Mouse (Mus musculus) neural tube, embryonic 11.5 days (tissue): ENCODE measurements at regions not wholly inside any gene's neighbourhood (a gene's known extent, or its start where the extent isn't known, plus 50 kb on each side); places are given as distances from the start of the nearest gene placed in this dataset.

Experiments
- ATAC-seq: fragments of 200-750 bp; cut with Nextera tagmentation; 2 replicates; pipeline ENCODE4 v1.8.0; 2017; ENCODE audit warnings: moderate number of reproducible peaks, mild to moderate bottlenecking, moderate TSS enrichment, moderate library complexity; ENCODE audit not compliant: insufficient read depth, low FRiP score, low TSS enrichment
- DNase-seq: peaks from one replicate; pipeline ENCODE4 v3.0.0-alpha.2; 2015; ENCODE audit warnings: low spot score
- H3K27ac ChIP-seq: fragments of 300-500 bp; sonication (generic); 2 replicates; pipeline ENCODE4 v1.5.1; 2014; ENCODE audit warnings: low read depth, mild to moderate bottlenecking, low read length
- H3K27me3 ChIP-seq: fragments of 300-500 bp; sonication (generic); 2 replicates; pipeline ENCODE4 v1.6.1; 2014; ENCODE audit warnings: mild to moderate bottlenecking, low read length, mixed read lengths; ENCODE audit not compliant: control insufficient read depth, insufficient read depth
- H3K36me3 ChIP-seq: fragments of 300-500 bp; sonication (generic); 2 replicates; pipeline ENCODE4 v1.6.1; 2014; ENCODE audit warnings: mild to moderate bottlenecking, low read length, moderate library complexity, mixed read lengths; ENCODE audit not compliant: control insufficient read depth, insufficient read depth
- H3K4me1 ChIP-seq: fragments of 300-500 bp; sonication (generic); 2 replicates; pipeline ENCODE4 v1.6.1; 2014; ENCODE audit warnings: low read length, mixed read lengths; ENCODE audit not compliant: control insufficient read depth, insufficient read depth
- H3K4me2 ChIP-seq: fragments of 300-500 bp; sonication (generic); 2 replicates; pipeline ENCODE4 v1.6.1; 2014; ENCODE audit warnings: low read depth, mild to moderate bottlenecking, moderate library complexity
- H3K4me3 ChIP-seq: fragments of 300-500 bp; sonication (generic); 2 replicates; pipeline ENCODE4 v1.5.1; 2014; ENCODE audit warnings: low read depth, low read length
- H3K9ac ChIP-seq: fragments of 300-500 bp; sonication (generic); 2 replicates; pipeline ENCODE4 v1.6.1; 2014; ENCODE audit warnings: mild to moderate bottlenecking, low read length
- H3K9me3 ChIP-seq: fragments of 300-500 bp; sonication (generic); 2 replicates; pipeline ENCODE4 v1.6.1; 2016; ENCODE audit warnings: low read length; ENCODE audit not compliant: control insufficient read depth
- WGBS: fragments of 180-500 bp; shearing (Covaris S2); extraction: QIAGEN DNeasy Blood & Tissue Kit; methylation state at CpG from one replicate; pipeline ENCODE4 v1.1.7; 2014; 5-methylcytosine and 5-hydroxymethylcytosine counted together

DNA sequence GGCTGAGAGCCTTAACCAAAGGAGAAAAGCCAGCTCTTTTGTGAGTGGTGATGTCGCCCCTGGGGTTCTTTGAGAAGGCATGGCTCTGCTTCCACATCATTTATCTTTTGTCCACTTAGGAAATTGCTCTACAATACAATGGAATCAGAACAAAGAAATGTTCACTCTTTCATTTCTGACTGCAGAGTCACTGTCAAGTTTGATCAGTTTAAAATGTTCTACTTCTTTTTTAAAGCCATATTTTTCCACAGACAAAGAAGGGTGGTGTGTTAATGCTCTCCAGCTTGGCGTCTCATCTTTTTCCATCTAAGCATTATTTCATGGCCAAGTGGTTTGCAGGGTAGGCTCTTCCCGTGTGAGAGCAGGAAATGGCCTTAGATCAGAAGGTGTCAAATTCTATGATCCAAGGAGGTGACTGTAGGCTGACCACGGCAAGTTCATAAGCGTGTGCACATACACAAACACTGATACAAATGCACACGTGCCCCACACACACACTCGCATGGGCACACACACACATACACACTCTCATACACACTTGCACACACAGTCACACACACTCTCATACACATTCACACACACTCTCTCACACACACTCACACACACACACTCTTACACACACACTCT lies 645.9 kb downstream of the Zfp706 start:
- no peak overlapping the region for H3K9ac ChIP-seq
- no peak overlapping the region for H3K27ac ChIP-seq
- no peaks in the 10 kb centered on the region for H3K9me3 ChIP-seq
- H3K36me3 ChIP-seq = no peaks in the 10 kb centered on the region
- no peak overlapping the region for H3K4me2 ChIP-seq
- H3K4me1 ChIP-seq = 0 out of 2 replicates have a peak, but pooled peaks cover 4% of the 10 kb centered on the region
- no peak for ATAC-seq
- WGBS = 48% methylated on average over 7 of the region's 7 CpGs
- H3K4me3 ChIP-seq = no peak overlapping the region
- no peaks in the 10 kb centered on the region for H3K27me3 ChIP-seq
- DNase-seq = no peak

DNA sequence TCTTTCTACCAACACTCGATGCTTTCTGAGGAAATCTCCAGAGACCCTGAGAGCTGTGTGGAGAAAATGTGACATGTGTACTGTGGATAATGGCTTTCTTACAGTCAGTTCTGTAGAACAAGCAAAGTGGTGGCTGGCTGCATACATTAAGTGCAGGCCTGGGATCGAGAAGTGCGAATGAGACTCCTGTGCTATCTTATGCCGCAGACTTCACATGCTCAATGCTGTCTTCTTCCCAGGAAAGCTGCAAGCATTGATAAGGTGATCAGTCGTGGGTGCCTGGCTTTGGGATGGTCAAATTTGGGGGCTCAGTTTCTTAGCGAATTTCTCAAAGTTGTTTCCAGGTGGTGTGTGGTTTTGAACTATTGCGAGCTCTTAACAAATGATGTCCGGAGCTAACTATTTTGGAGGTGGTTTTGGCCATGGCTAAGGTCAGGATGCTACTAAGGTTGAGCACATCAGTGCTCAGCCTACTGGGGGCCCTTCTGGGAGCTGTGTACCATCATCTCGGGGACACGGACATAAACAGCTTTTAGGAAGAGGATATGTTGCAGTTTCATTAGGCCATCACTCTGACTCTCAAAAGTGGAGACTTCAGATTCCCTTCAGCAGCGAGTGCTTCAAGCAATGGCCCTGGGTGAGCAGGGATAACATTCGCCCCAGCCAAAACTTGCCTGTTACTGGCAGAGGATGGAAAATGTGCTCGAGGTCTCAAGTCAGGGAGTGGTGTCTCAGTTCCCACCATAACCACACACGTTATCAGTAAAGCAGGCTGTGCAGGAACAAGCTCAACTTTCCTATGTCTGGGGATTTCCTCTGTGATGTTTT lies 646.7 kb downstream of the Zfp706 start:
- DNase-seq (no peak), ATAC-seq (no peak)
- no peak overlapping the region for H3K9ac ChIP-seq
- no peaks in the 10 kb centered on the region for H3K27me3 ChIP-seq
- no peak overlapping the region for H3K4me3 ChIP-seq
- no peaks in the 10 kb centered on the region for H3K36me3 ChIP-seq
- H3K4me2 ChIP-seq = no peak overlapping the region
- H3K9me3 ChIP-seq = no peaks in the 10 kb centered on the region
- no peak overlapping the region for H3K27ac ChIP-seq
- WGBS = 77% methylated on average over 14 of the region's 14 CpGs
- H3K4me1 ChIP-seq = 0 out of 2 replicates have a peak, but pooled peaks cover 4% of the 10 kb centered on the region

DNA sequence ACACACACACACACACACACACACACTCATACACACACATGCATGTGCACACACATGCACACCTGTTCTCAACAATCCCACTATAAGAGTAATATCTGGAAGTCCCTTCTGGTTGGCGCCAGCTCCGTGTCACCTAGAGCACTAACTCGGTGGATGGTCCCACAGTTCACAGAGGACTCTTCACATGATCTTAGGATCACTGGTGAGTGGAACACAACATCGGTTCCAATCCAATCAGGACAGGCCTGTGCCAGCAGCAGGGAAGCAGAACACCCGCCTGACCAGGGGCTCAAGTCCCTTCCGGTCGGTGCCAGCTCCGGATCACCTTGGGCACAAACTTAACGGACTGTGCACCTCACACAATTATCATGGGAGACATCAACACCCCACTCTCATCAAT lies 651.7 kb downstream of the Zfp706 start:
- no peaks in the 10 kb centered on the region for H3K27me3 ChIP-seq
- no peak overlapping the region for H3K9ac ChIP-seq
- H3K36me3 ChIP-seq = no peaks in the 10 kb centered on the region
- no peak overlapping the region for H3K4me3 ChIP-seq
- no peak overlapping the region for H3K4me2 ChIP-seq
- H3K27ac ChIP-seq = no peak overlapping the region
- ATAC-seq (no peak), DNase-seq (no peak)
- WGBS = 96% methylated on average over 9 of the region's 9 CpGs
- no peaks in the 10 kb centered on the region for H3K9me3 ChIP-seq
- no peaks in the 10 kb centered on the region for H3K4me1 ChIP-seq

DNA sequence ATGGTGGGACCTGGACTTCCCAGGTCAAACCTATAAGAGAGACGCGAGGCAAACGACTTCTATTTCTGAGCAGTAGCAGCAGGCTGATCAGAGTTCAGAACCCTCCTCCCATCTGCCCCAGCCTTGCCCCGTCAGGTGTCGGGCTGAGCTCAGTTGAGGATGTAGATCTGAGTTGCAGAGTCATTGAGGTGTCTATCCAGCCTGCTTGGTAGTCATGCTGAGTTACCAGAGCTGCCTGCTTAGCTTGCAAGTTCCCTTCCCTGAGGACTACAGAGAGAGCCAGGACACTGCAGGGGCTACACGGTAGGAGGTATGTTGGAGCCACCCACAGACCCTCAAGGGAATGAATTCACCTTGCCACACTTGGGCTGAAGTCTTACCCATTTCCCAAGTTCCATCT lies 653.0 kb downstream of the Zfp706 start:
- Histone ChIP-seq H3K9ac (no peak overlapping the region), H3K4me1 (no peaks in the 10 kb centered on the region), H3K4me2 (no peak overlapping the region), H3K27me3 (no peaks in the 10 kb centered on the region), H3K4me3 (no peak overlapping the region), H3K27ac (no peak overlapping the region), H3K36me3 (no peaks in the 10 kb centered on the region), H3K9me3 (no peaks in the 10 kb centered on the region)
- DNase-seq (no peak), ATAC-seq (no peak)
- 87% methylated on average over 6 of the region's 6 CpGs for WGBS

DNA sequence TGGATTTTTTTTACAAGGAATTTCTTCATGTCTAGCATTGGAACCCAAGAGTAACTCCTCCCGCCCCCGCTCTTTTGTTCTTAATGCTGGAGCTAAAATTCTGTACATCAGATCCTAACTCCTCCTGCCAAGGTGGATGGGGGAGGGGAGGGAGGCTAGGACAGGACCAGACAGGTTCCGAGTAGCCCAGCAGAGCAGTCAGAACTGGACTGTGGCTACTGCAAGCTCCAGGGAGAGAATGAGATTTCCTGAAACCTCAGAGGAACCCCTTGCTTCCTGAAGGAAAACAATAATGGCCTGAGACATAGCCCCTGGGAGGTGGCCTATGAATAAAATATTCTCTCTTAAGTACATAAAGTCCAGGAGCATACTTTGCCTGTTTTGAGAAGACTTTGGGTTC lies 653.8 kb downstream of the Zfp706 start:
- Histone ChIP-seq H3K27ac (no peak overlapping the region), H3K36me3 (no peaks in the 10 kb centered on the region), H3K4me2 (no peak overlapping the region), H3K27me3 (no peaks in the 10 kb centered on the region), H3K9me3 (no peaks in the 10 kb centered on the region), H3K4me3 (no peak overlapping the region), H3K9ac (no peak overlapping the region), H3K4me1 (no peaks in the 10 kb centered on the region)
- ATAC-seq (no peak), DNase-seq (no peak)
- 86% methylated on average over 3 of the region's 3 CpGs for WGBS

DNA sequence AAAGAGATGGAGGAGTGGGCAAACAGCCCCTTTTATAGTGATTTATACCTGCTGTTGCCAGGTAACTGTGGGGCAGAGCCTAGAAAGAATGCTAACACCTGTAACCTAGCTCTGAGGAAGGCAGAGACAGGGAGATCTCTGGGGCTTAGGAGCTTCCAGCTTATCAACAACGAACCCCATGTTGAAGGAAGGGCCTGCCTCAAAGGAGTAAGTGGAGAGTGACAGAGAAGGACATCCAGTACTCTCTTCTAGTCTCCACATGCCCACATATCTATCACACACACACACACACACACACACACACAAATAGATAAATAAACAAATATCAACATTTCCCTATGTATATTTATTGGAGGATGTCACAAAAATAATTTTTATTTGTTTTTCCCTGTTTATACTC lies 654.6 kb downstream of the Zfp706 start:
- WGBS = 81% methylated on average over 1 of the region's 1 CpGs
- DNase-seq = no peak

DNA sequence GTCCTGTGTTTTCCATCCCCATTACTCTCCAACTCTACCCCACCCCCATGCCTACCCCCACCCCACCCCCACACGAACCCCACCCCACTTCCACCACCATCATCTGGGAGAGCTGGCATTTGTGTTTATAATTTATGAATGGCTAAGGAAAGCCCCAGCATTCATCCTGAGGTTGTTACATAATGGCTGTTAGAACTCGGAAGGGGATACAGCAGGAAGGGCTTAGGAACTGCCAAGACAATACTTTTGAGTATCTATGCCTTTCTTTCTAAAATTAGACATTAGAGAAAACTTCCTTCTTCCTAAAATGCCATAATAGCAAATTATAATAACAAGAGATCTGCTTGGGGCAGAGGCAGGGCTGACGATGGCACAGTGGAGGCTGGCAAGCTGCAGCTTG lies 655.9 kb downstream of the Zfp706 start:
- DNase-seq = no peak
- ATAC-seq = no peak
- H3K36me3 ChIP-seq = no peaks in the 10 kb centered on the region
- WGBS = 53% methylated on average over 3 of the region's 3 CpGs
- H3K27ac ChIP-seq = no peak overlapping the region
- no peaks in the 10 kb centered on the region for H3K4me1 ChIP-seq
- no peak overlapping the region for H3K4me3 ChIP-seq
- H3K9ac ChIP-seq = no peak overlapping the region
- H3K4me2 ChIP-seq = no peak overlapping the region
- no peaks in the 10 kb centered on the region for H3K9me3 ChIP-seq
- H3K27me3 ChIP-seq = no peaks in the 10 kb centered on the region

More for the DNA sequence above, 654.6 kb downstream of the Zfp706 start:
- H3K9ac ChIP-seq = no peak overlapping the region
- H3K4me1 ChIP-seq = no peaks in the 10 kb centered on the region
- no peaks in the 10 kb centered on the region for H3K9me3 ChIP-seq
- no peaks in the 10 kb centered on the region for H3K27me3 ChIP-seq
- no peak for ATAC-seq
- no peak overlapping the region for H3K4me3 ChIP-seq
- no peak overlapping the region for H3K27ac ChIP-seq
- H3K36me3 ChIP-seq = no peaks in the 10 kb centered on the region
- no peak overlapping the region for H3K4me2 ChIP-seq

DNA sequence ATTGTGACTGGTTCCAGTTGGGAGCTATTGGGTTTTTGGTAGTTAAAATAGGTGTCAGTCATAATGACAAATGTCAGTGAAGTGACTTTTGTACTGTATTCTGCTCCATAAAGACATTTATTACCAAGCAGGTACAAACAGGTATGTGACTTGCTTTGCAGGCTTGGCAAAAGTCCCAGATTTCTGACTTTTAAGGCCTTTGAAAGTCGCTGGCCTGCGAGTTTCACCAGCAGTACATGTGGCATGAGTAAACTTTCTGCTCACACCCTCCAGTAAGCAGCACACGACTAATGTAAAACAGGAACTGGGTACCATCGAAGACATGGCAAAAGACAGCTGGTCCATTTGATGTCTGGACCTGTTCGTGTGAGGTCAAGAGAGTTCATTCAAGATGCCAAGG lies 659.2 kb downstream of the Zfp706 start:
- H3K27ac ChIP-seq = no peak overlapping the region
- no peaks in the 10 kb centered on the region for H3K9me3 ChIP-seq
- H3K9ac ChIP-seq = no peak overlapping the region
- ATAC-seq (no peak), DNase-seq (no peak)
- H3K4me1 ChIP-seq = no peaks in the 10 kb centered on the region
- 90% methylated on average over 5 of the region's 5 CpGs for WGBS
- H3K36me3 ChIP-seq = no peaks in the 10 kb centered on the region
- H3K27me3 ChIP-seq = no peaks in the 10 kb centered on the region
- no peak overlapping the region for H3K4me2 ChIP-seq
- H3K4me3 ChIP-seq = no peak overlapping the region

DNA sequence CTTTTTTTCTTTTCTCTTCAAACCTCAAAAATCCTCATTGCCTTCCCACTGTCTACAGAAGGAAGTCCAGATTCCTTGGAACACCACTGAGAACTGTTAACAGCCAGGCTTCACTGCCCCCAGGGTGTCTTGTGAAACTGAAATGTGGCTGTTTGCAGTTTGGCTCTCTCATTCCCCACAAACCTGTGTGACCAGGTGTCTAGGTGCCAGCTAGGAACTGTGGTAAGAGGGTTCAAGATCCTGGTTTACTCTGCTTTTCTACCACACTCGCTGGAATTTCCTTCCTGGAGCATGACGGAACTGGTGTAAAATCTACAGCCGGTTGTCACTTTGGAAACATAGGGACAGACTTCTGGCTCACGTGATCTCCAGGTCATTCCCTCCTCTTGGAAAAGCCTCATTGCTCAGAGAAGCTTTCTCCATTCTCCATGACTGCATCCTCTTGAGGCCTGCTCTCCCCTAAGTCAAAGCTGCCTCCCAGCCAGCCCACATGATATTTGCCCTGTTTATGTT lies 660.2 kb downstream of the Zfp706 start:
- Histone ChIP-seq H3K27me3 (no peaks in the 10 kb centered on the region), H3K4me3 (no peak overlapping the region), H3K27ac (no peak overlapping the region), H3K36me3 (no peaks in the 10 kb centered on the region), H3K9me3 (no peaks in the 10 kb centered on the region), H3K4me1 (no peaks in the 10 kb centered on the region), H3K4me2 (no peak overlapping the region), H3K9ac (no peak overlapping the region)
- ATAC-seq (no peak), DNase-seq (no peak)
- 70% methylated on average over 4 of the region's 4 CpGs for WGBS
